Mouse (Mus musculus): ENCODE measurements around the gene 3110082I17Rik.
A peak's percentile ranks its signal among the peaks of the same experiment; 100 is the strongest.
"Not testable (repeated sequence)": the region's sequence is repeated elsewhere in the genome, so short reads cannot be mapped to it uniquely, and the experiment has no call there.

The 3110082I17Rik gene

DNA sequence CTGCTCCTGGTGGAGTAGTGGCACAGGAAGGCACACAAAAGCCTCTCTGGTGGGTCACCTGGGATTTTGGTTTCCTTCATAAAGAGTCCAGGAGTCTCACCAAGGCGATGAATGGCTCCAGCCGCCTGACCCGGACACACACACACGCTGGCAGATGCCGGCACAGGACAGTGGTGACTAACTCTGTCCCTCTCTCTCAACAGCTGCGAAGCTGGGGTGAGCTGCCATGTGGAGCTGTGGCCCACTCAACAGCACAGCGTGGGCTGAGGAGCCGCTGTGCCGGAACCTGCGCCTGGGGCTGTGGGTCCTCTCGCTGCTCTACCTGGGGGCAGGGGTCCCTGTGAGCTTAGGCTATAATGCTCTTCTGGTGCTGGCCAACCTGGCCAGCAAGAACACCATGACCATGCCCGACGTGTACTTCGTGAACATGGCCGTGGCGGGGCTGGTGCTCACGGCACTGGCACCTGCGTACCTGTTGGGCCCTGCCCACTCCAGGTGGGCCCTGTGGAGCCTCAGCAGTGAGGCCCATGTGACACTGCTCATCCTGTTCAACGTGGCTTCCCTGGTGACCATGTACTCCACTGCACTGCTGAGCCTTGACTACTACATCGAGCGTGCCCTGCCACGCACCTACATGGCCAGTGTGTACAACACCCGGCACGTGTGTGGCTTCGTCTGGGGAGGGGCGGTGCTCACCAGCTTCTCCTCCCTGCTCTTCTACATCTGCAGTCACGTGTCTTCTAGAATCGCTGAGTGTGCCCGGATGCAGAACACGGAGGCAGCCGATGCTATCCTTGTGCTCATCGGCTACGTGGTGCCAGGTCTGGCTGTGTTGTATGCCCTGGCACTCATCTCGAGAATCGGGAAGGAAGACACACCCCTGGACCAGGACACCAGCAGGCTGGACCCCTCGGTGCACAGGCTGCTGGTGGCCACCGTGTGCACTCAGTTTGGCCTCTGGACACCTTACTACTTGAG, 67.8 kb downstream of the 3110082I17Rik start:
- no peak for DNase-seq

DNA sequence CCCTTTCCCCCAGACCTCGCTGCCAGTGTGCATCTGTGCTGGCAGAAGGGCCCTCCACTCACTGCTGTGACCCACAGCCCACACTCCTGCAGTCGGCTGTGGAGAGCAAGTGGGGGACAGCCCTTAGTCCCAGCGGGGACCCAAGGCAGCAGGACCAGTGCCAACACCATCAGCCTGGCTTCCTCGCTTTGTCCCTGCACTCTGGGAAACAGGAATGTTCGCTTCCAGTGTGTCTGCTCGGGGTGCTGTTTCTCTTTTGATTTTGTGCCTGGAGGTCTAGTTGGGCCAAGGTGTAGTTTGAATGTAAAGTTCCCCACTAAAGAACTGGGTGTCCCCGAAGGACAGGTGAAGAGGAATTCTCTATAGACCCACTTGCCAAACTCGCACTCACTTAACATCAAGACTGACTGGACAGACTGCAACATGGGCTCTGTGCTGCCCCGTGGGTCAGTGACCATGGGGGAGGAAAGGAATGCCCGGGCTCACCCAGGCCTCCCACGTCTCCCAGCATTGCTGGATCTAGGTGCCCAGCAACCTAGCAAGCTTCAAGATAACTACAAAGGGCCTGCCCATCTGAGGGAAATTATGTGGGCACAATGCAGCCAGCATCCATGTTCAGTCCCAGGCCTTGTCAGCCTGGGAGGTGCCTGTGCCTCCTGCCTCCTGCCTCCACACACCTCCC, 68.9 kb downstream of the 3110082I17Rik start:
- DNase-seq, result peak; percentile 52 to 57

GRCm38 (mm10) chr5:139390324-139391119, 69.8 kb downstream of the 3110082I17Rik start:
- DNase-seq, result not testable (repeated sequence)

GRCm38 (mm10) chr5:139389676-139390061, 70.7 kb downstream of the 3110082I17Rik start:
- DNase-seq, result no peak

GRCm38 (mm10) chr5:139388694-139389675, 71.3 kb downstream of the 3110082I17Rik start:
- no peak for DNase-seq

DNA sequence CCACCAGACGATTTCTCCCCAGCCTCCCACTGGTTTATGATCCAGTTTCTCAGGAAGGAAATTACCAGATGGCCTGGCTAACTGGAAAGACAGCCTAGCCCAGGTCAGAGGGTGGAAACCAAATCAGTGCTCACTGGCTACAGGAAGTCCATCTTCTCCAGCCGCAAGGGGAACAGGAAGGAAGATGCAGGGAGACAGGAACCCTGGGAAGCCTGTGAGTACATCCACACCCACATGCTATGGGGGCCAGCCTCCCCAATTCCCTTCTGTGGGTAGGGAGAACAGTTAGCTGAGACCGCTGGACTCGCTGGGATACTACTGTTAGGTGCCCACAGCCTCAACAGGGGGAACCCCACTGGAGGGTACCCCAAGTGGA, 72.1 kb downstream of the 3110082I17Rik start:
- no peak for DNase-seq

GRCm38 (mm10) chr5:139387329-139388194, 72.8 kb downstream of the 3110082I17Rik start:
- DNase-seq, result no peak

DNA sequence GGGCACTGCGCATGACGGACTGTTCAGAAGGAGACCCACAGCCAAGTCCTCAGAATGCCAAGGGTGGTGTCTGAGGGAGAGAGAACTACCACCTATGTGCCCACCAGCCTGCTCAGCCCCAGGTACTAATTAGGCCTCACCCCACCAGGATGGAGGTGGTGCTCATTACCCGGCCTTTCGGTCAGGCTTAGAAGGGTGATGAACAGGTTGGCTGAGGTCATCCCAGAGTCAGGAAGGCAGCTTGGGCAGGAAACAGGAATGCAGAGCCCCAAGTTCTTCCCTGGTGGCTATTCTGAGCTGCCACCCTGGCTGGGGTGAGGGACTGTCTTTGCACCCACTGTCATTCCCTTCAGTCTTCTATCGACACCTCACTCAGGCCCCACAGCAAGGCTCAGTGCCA, 74.3 kb downstream of the 3110082I17Rik start:
- no peak for DNase-seq

- DNase-seq, result no peak
Measured at GRCm38 (mm10) chr5:139384531-139384930, 75.8 kb downstream of the 3110082I17Rik start.

DNA sequence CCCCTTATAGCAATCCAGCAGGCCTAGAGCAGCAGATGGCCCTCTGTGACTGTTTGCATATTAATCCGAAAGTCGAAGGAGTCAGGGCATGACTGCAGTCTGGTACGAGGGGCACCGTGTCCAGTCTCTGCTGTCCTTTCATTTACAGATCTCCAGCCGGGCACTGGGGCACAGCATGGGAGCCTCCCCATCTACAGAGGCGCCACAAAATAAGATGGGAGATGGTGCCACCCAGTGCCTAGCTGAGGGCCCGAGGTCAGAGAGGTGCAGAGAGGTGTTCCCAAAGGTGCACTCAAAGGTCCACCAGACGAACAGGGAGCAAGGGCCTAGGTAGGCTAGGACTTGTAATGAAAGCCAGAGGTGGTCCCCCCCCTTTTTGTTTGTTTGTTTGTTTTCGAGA, 77.1 kb downstream of the 3110082I17Rik start:
- no peak for DNase-seq

DNA sequence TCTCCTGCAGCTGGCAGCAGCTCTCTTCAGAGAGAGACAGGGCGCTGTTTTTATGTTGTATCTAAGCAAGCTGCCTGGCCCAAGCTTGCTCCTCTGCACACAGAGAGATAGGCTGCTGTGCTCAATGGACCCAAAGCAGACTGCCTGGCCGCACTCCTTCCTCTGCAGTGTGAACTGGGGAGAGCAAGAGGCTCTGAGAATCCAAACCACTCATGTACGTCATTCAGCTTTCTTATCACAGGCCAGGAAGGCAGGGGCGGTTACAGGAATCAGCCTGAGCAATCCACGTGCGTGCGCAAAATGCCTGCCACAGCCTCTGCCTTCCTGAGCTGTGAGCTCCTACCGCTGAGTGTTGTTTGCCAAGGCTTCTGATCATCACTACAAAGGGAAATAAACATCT, 77.6 kb downstream of the 3110082I17Rik start:
- peak; percentile 32 to 33 for DNase-seq

DNA sequence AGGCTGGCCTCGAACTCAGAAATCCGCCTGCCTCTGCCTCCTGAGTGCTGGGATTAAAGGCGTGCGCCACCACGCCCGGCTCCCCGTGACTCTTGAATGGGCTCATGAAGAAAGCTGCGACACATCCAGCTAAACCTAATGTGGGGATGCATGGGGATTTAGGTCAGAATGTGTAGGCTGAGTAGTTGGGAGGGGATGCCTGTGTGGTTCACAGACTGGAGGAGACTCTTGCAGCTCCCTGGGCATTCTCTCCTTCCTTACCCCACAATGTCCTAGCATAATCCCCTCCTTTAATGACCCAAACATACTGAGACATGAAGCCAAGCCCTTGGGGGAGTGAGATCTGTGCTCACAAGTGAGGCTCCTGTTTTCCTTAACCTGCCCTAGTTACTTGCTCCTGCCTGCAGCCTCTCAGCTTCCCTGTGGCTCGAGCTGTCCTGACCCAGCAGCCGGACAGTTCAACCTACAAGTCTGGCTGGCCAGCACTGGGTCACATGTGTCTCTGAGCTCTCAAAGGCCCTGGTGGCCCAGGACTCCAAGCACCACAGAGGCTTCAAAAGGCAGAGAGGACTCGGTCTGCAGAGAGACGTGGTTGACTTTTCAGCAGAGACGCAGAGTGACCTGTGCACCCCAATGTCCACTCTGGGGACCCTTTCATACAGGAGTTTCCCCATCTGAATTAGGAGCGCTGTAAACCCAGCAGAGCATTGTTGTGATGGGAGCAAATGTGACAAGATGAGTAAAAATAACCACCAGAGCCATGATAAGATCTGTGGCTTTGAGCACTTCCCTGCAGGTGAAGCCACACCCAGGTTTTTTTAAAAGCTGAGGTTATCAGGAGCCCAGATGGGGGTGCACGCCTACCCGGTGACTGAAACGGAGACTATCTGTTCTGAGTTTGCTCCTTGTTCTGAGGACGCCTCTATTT, 78.5 kb downstream of the 3110082I17Rik start:
- peak in 1 of 2 experiments; percentile 38 for DNase-seq

- peak; percentile 90 to 95 for DNase-seq
Measured at GRCm38 (mm10) chr5:139380385-139381248, 79.7 kb downstream of the 3110082I17Rik start.

DNA sequence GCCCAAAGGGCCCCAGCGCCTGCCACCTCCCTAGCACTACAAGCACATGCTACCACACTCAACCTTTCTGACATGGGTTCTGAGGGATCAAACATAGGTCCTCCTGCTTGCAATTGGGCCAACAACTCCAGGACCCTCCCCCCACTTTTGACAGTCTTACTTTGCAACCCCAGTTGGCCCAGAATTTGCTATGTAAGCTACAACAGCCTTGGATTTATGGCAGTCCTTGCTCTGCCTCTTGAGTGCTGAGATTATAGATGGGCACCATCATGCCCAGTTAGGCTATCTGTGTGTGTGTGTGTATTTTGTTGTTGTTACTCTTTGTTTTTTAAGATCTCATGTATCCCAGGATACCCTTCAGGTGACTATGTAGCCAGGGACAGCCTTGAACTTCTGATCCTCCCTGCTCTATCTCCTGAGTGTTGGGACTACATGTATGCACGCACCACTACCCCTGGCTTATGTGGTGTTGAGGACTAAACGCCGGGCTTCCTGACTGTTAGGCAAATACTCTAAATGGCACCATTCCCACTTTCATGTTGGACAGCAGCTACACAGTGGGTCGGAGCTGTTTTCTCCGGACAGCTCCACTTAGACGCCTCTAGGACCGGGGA, 80.4 kb downstream of the 3110082I17Rik start:
- DNase-seq, result no peak

DNA sequence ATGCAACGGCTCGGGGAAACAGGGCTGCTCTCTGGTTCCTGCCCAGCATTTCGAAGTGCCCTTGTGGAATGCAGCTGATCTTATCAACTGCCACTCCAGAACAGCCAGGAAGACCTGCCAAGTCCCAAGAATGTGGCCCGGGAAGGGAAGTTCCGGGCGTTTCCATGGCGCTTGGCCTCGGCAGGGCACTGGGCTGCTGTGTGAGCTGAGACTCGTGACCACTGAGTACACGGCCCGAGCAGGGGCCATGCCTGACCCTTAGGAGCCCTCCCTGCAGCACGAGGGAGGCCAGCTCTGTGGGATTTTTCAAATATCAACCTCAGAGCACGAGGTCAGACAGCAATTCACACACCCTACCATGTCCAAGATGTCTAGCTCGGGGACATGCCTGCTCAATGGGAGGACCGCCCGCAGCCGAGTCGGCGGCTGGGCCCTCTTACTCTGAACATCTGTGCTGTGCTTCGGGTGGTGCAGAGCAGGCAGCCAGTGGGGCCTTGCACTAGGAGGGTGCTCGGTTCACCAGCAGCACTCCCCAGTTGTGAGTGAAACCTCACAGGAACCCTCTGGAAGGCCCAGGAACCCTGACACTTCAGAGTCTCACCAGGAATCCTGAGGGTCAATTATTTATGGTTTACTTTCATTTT, 81.2 kb downstream of the 3110082I17Rik start:
- no peak for DNase-seq

GRCm38 (mm10) chr5:139378271-139378556, 82.1 kb downstream of the 3110082I17Rik start:
- no peak for DNase-seq

DNA sequence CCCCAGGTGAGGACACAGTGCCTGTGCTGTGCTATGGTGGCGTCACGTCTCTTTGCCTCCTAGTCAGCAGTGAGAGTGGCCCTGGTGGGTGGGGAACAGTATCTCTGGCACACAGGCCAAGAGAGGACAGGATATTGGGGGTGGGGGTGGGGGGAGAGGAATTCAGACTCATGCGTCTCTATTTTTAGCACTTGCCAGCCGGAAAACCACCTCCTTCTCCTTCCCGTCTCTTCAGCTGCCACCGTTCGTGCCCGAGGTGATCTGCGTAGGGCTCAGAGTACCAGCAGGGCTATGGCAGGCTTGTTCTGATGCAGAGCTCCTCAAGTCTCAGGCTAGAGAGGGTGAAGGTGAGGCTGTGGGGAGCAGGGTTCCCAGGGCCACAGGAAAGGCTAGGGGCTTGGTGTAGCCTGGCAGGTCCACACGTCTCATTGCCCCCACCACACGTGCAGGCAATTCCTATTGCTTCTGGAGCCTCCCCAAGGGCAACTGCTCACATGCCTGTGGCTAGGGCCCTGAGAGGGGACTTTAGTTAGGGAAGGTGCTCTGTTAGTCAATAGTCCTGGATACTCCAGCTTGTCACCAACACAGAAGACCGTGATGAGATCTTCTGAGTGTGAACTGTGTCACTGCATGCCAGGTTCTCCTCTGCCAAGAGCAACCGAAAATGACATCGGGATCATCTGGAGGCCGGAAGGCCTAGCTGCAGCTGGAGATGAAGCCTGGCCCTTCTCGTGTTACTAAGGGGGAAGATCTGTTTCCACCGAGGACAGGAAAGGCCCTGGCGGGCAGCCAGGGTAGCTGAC, 82.7 kb downstream of the 3110082I17Rik start, which contains the start of gene Gpr146:
Gene Gpr146 (plus strand): TSS at position 230 of the 803 bp plus-strand sequence.
- no peak for DNase-seq

Measured in cerebellum, adult 18-20 months (tissue).